Mouse (Mus musculus) kidney, adult 2 months (tissue): ENCODE results near the gene Dph6. TPM values are rescaled to one million over a fixed set of nuclear protein-coding genes. Genes with fewer than 3 reads are reported as not detected.
"Not testable (repeated sequence)": the region's sequence is repeated elsewhere in the genome, so short reads cannot be mapped to it uniquely, and the experiment has no call there.

Experiments used
- DNase-seq: peaks from one replicate; pipeline ENCODE4 v3.0.0; 2021
- H3K27ac ChIP-seq: fragments of 200-500 bp; 2 replicates; pipeline ENCODE4 v1.5.1; 2012; ENCODE audit warnings: low read depth, low read length, control low read depth, inconsistent platforms; ENCODE audit not compliant: insufficient read depth
- H3K27me3 ChIP-seq: fragments of 200-500 bp; replicated peaks from 2 replicates; pipeline ENCODE4 v1.6.1; 2012; ENCODE audit warnings: mild to moderate bottlenecking, moderate library complexity, low read length, inconsistent platforms; ENCODE audit not compliant: control insufficient read depth, insufficient read depth
- H3K36me3 ChIP-seq: fragments of 200-500 bp; 2 replicates; pipeline ENCODE4 v1.6.1; 2012; ENCODE audit warnings: mild to moderate bottlenecking, moderate library complexity, low read length, inconsistent platforms; ENCODE audit not compliant: control insufficient read depth, insufficient read depth
- H3K4me1 ChIP-seq: fragments of 200-500 bp; 2 replicates; pipeline ENCODE4 v1.6.1; 2011; ENCODE audit warnings: low read length; ENCODE audit not compliant: control insufficient read depth, insufficient read depth
- H3K4me3 ChIP-seq: fragments of 200-500 bp; 2 replicates; pipeline ENCODE4 v1.5.1; 2011; ENCODE audit warnings: mild to moderate bottlenecking, low read depth, low read length, control low read depth; ENCODE audit not compliant: insufficient read depth
- CTCF ChIP-seq: fragments of 200-500 bp; conservative IDR thresholded peaks from 2 replicates; pipeline ENCODE4 v1.5.1; 2011; ENCODE audit warnings: low read depth, mild to moderate bottlenecking, control low read depth, low read length, moderate library complexity, mixed read lengths; ENCODE audit not compliant: insufficient read depth, insufficient read length
- POLR2A ChIP-seq: fragments of 200-500 bp; IDR thresholded peaks from one replicate; pipeline ENCODE4 v1.6.1; 2011; ENCODE audit warnings: low read depth, low read length, control low read depth
- WGBS: fragments of 180-500 bp; shearing (Covaris S2); methylation state at CpG from one replicate; pipeline ENCODE4 v1.1.7; 2018; 5-methylcytosine and 5-hydroxymethylcytosine counted together
- polyA plus RNA-seq: library from polyadenylated mRNA; depleted of rRNA; stranded (reverse); fragments of >200 nt; gene quantifications from 2 replicates; pipeline ENCODE4 v1.2.3, GENCODE M21; 2012

The Dph6 gene
- polyA plus RNA-seq, 1 experiment, result 13.4 TPM

DNA sequence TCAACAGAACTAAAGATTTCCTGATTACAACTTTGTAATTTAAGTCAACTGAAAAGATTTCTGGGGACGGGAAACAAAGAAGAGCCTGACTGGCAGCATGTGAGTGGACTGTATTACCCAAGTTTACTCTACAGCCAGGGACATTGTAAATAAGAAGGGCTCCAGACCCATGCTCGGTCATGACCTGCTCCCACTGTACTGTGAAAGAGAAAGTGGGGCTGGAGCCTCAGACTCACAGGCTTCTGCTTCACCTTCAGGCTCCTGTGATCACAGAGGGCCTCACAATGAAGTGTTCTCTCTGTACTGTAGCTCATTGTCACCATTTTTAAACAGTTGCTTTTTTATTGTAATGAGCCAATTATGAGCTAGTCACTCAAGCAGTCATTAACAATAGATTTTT lies 44.7 kb downstream of the Dph6 start:
- DNase-seq, result no peak
- Histone ChIP-seq H3K27ac (no peak overlapping the region), H3K36me3 (no peaks in the 10 kb centered on the region), H3K4me3 (no peak overlapping the region), H3K4me1 (no peaks in the 10 kb centered on the region), H3K27me3 (no peaks in the 10 kb centered on the region)
- 73% methylated on average over 2 of the region's 2 CpGs for WGBS
- TF ChIP-seq CTCF (no peak), POLR2A (no peak)

DNA sequence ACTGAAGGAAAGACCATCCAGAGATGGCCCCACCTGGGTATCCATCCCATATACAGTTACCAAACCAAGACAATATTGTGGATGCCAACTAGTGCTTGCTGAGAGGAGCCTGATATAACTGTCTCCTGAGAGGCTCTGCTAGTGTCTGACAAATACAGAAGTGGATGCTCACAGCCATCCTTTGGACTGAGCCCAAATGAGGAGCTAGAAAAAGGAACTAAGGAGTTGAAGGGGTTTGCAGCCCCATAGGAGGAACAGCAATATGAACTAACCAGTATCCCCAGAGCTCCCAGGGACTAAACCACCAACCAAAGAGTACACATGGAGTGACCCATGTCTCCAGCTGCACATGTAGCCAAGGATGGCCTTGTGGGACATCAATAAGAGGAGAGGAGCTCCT lies 49.6 kb downstream of the Dph6 start:
- H3K4me3 ChIP-seq, H3K36me3 ChIP-seq, H3K27ac ChIP-seq, H3K27me3 ChIP-seq, H3K4me1 ChIP-seq, DNase-seq: not testable (repeated sequence)

DNA sequence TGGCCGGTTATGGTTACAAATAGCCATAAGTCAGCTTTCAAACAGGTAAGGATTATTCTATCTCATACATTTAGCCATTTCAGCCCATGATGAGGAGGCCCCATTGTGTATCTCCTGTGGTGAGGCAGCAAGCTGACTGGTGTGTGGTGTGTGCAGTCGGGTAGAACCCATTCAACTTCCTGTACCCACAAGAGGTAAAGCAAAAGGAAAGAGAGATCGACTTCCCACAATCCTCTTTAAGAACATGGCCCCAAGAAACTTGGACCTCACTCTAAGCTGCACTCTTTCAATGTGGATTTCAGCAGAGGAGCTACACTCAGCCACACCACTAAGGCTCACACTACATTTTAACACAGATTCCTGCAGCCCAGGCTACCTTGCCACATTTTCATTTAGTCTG lies 53.6 kb downstream of the Dph6 start:
- Histone ChIP-seq H3K36me3 (no peaks in the 10 kb centered on the region), H3K27me3 (no peaks in the 10 kb centered on the region), H3K4me3 (no peak overlapping the region), H3K4me1 (no peaks in the 10 kb centered on the region), H3K27ac (no peak overlapping the region)
- WGBS, result 88% methylated on average over 3 of the region's 3 CpGs
- TF ChIP-seq POLR2A (no peak), CTCF (no peak)
- no peak for DNase-seq

DNA sequence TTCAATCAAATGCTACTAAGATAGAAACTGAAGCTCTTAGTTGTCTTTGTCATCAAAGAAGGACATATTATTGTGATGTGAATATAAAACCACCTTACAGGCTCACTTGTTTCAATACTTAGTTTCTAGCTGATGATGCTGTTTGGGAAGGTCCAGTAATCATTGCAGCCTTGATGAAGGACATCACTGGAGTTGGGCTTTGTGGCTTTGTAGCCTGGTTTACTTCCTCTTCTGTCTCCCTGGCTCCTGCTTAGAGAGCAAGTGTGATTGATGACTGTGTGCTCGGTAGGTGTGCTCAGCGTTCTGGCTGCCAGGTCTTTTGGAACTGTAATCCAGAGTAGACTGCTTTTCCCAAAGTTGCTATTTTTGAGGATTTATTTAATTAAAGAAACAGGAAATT lies 55.0 kb downstream of the Dph6 start:
- WGBS, result 41% methylated on average over 2 of the region's 2 CpGs
- no peak for DNase-seq
- H3K4me3 ChIP-seq, result no peak overlapping the region
- TF ChIP-seq POLR2A (no peak), CTCF (no peak)
- H3K27ac ChIP-seq, result no peak overlapping the region
- H3K27me3 ChIP-seq, result no peaks in the 10 kb centered on the region
- H3K36me3 ChIP-seq, result no peaks in the 10 kb centered on the region
- H3K4me1 ChIP-seq, result no peaks in the 10 kb centered on the region

DNA sequence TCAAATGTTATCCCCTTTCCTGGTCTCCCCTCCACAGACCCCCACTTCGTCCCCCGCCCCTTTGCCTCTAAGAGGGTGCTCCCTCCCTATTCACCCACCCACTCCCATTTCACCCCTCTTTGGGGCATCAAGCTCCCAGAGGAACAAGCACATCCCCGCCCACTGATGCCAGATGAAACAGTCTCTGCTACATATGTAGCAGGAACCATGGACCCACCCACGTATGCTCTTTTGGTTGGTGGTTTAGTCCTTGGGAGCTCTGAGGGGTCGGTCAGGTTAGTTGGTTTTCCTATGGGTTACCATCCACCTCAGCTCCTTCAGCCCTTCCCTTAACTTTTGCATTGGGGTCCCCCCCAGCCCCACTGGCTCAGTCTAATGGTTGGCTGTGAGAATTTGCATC lies 61.4 kb downstream of the Dph6 start:
- TF ChIP-seq CTCF (no peak), POLR2A (no peak)
- Histone ChIP-seq H3K27ac (no peak overlapping the region), H3K36me3 (no peaks in the 10 kb centered on the region), H3K4me1 (no peaks in the 10 kb centered on the region), H3K4me3 (no peak overlapping the region), H3K27me3 (no peaks in the 10 kb centered on the region)
- DNase-seq, result no peak
- 96% methylated on average over 5 of the region's 5 CpGs for WGBS

DNA sequence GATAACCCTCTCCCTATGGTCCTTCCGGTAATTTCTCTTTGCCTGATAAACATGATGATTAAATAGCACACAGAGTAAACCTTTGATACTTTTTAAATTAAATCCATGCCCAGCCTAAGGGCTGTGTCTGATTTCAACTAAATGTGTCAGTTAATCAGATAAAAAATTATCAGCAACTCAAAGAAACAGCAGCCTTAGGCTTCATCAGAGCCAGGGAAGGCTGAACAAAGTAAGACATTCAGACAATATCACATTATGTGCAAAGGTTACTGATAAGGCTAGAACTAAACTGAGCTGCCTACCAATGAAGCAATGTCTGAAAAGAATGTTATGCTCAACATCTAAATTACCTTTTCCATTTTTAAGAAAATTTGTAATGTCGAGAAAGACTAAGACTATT lies 74.0 kb downstream of the Dph6 start:
- H3K27ac ChIP-seq, result no peak overlapping the region
- no peaks in the 10 kb centered on the region for H3K27me3 ChIP-seq
- no peak for TF ChIP-seq CTCF
- no peak for DNase-seq
- no peak overlapping the region for H3K4me3 ChIP-seq
- H3K36me3 ChIP-seq, result no peaks in the 10 kb centered on the region
- H3K4me1 ChIP-seq, result no peaks in the 10 kb centered on the region
- WGBS, result 92% methylated on average over 2 of the region's 2 CpGs

DNA sequence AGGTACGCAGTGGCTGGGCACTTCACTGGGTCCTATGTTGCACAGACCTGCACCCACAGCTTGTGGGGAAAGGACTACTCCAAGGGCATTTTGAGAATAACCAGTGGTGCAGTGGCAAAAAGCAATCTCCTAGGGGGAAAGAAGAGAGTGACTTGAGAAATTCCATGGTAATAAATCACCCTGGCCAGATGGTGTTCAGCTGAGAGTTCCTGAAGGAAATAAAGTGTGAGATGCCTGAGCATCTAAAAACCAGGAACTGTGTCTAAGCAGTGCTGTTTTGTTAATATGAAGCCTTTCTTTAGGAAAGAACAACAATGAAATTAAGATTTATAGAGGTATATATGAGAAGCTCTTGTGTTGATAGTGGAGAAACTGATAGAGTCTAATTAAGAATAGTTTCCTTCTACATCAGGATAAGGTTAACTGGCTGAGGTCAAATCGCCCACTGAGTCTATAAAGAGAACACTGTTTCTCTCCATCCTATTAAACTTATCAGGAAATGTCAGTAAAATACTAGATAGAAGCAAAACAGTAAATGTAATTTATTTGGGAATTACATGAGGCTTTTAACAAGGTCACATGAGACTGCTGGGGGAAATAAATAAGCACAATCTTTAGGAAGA lies 111.7 kb downstream of the Dph6 start:
- Histone ChIP-seq H3K27ac (no peak overlapping the region), H3K27me3 (no peaks in the 10 kb centered on the region), H3K36me3 (no peaks in the 10 kb centered on the region), H3K4me3 (no peak overlapping the region), H3K4me1 (no peaks in the 10 kb centered on the region)
- no peak for DNase-seq
- WGBS, result 66% methylated on average over 2 of the region's 2 CpGs
- no peak for TF ChIP-seq CTCF
- TF ChIP-seq POLR2A, result no peak

DNA sequence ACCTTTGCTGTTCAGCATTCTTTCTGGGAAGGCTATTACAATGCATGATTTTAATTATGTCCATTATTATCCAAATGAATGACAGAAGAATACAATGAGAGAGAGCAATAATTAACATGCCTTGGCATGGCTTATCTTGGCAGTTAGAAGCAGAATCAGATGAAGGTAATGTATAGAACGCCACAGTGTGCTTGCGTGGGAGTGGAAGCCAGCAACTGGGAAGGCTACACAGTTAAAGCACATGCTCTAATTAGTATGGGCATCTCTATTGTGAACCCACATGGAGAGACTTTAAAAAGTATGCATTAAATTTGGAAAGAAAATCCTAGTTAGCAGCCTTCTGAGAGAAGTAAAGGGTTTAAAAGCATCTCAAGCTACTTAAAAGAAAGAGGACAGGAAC lies 112.4 kb downstream of the Dph6 start:
- no peaks in the 10 kb centered on the region for H3K4me1 ChIP-seq
- TF ChIP-seq CTCF, result no peak
- TF ChIP-seq POLR2A, result no peak
- no peaks in the 10 kb centered on the region for H3K36me3 ChIP-seq
- WGBS, result 67% methylated on average over 2 of the region's 2 CpGs
- H3K27ac ChIP-seq, result no peak overlapping the region
- no peaks in the 10 kb centered on the region for H3K27me3 ChIP-seq
- DNase-seq, result no peak
- no peak overlapping the region for H3K4me3 ChIP-seq
